Mouse (Mus musculus): ENCODE results near the gene Rho.

DNA sequence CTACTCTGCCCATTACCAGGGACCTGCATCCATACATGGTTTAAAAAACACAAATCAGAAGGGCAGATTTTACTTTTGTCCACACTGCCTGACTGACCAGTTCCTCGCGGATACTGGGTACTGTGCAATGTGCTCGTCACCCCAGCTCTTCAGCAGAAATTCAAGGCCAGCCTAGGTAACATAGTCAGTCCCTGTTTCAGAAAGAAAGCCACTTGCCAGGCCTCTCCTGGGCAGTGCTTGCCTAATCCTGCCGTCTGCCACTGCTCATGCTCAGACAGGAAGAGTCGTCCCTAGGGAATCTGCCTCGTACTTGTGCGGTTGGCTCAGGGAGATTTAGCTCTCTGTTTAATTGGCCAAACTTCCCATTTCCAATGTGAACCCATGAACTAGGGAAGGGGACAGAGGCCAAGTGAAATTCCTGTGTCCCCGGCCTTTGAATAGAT lies 30.0 kb upstream of the Rho start:
- no peak for TF ChIP-seq POLR2A (IDR thresholded peaks at IDR 0.05; ENCODE audit: insufficient read length, low read depth)
- TF ChIP-seq USF1 (IDR thresholded peaks at IDR 0.05; ENCODE audit: low read depth): no peak
- no peak for TF ChIP-seq MAX (IDR thresholded peaks at IDR 0.05; ENCODE audit: low read depth)
- no peak for TF ChIP-seq POLR2AphosphoS2 (IDR thresholded peaks at IDR 0.05; ENCODE audit: insufficient read length, low read depth)
- TF ChIP-seq MYOD1 (IDR thresholded peaks at IDR 0.05; ENCODE audit: control insufficient read depth in 1 of 3, insufficient read length in 2 of 3, low read depth in 2 of 3): no peak
- TF ChIP-seq CEBPB (IDR thresholded peaks at IDR 0.05; ENCODE audit: insufficient read depth, poor library complexity, severe bottlenecking): no peak
- TF ChIP-seq MYOG (IDR thresholded peaks at IDR 0.05; ENCODE audit: control insufficient read depth in 1 of 3, insufficient read depth in 1 of 3, insufficient read length in 2 of 3, low read depth in 2 of 3): no peak
- TF ChIP-seq TCF3 (IDR thresholded peaks at IDR 0.05; ENCODE audit: insufficient read length, low read depth): no peak
- no peak for TF ChIP-seq E2F4 (IDR thresholded peaks at IDR 0.05; ENCODE audit: insufficient read depth)
- no peak for TF ChIP-seq TCF12 (IDR thresholded peaks at IDR 0.05; ENCODE audit: insufficient read depth, poor library complexity, severe bottlenecking)
- TF ChIP-seq REST (IDR thresholded peaks at IDR 0.05; ENCODE audit: insufficient read depth, insufficient read length): no peak
- TF ChIP-seq SRF (IDR thresholded peaks at IDR 0.05; ENCODE audit: control insufficient read depth, insufficient read length, low read depth): no peak
